Mouse (Mus musculus) liver, embryonic 14.5 days (tissue): Measurements from ENCODE around the gene Gadd45gip1. TPM values are rescaled to one million over a fixed set of nuclear protein-coding genes. Genes with fewer than 3 reads are reported as not detected.

Experiments
- ATAC-seq: fragments of 200-750 bp; cut with Nextera tagmentation; 2 replicates; pipeline ENCODE4 v1.8.0; 2017; ENCODE audit warnings: moderate number of reproducible peaks, mild to moderate bottlenecking, moderate library complexity; ENCODE audit not compliant: insufficient read depth
- DNase-seq, 3 experiments: peaks; one replicate each; pipeline ENCODE4 v3.0.0-alpha.2; 2012 to 2013; ENCODE audit warnings: low read depth in 3 of 3, low spot score in 3 of 3
- H3K27ac ChIP-seq: fragments of 300-500 bp; sonication (generic); 2 replicates; pipeline ENCODE4 v1.5.1; 2014; ENCODE audit warnings: moderate library complexity, mild to moderate bottlenecking, control low read depth, inconsistent platforms
- H3K27me3 ChIP-seq: fragments of 300-500 bp; sonication (generic); 2 replicates; pipeline ENCODE4 v1.6.1; 2014; ENCODE audit warnings: mild to moderate bottlenecking, low read length, moderate library complexity; ENCODE audit not compliant: control insufficient read depth, insufficient read depth
- H3K36me3 ChIP-seq: fragments of 300-500 bp; sonication (generic); replicated peaks from 2 replicates; pipeline ENCODE4 v1.6.1; 2014; ENCODE audit warnings: low read depth; ENCODE audit not compliant: control insufficient read depth, insufficient read depth
- H3K4me1 ChIP-seq, 2 experiments: fragments of 200-500 bp in 1 of 2; fragments of 300-500 bp in 1 of 2; sonication (generic) in 1 of 2; replicated peaks; 2 replicates each; pipeline ENCODE4 v1.6.1; 2012 to 2014; ENCODE audit warnings: antibody characterized with exemption in 1 of 2, inconsistent platforms in 1 of 2, low read length in 1 of 2; ENCODE audit not compliant: control insufficient read depth in 2 of 2, insufficient read depth in 2 of 2
- H3K4me2 ChIP-seq: fragments of 300-500 bp; sonication (generic); 2 replicates; pipeline ENCODE4 v1.6.1; 2014; ENCODE audit warnings: low read depth, mild to moderate bottlenecking, control low read depth, moderate library complexity
- H3K4me3 ChIP-seq, 2 experiments: fragments of 200-500 bp in 1 of 2; fragments of 300-500 bp in 1 of 2; sonication (generic) in 1 of 2; 2 replicates each; pipeline ENCODE4 v1.5.1; 2012 to 2014; ENCODE audit warnings: low read depth in 2 of 2, low read length in 2 of 2, mild to moderate bottlenecking in 2 of 2, control low read depth in 1 of 2, inconsistent platforms in 1 of 2, moderate library complexity in 1 of 2; ENCODE audit not compliant: insufficient read depth in 1 of 2
- H3K9ac ChIP-seq: fragments of 300-500 bp; sonication (generic); replicated peaks from 2 replicates; pipeline ENCODE4 v1.6.1; 2014; ENCODE audit warnings: mild to moderate bottlenecking, control low read depth, moderate library complexity
- H3K9me3 ChIP-seq: fragments of 300-500 bp; sonication (generic); 2 replicates; pipeline ENCODE4 v1.6.1; 2016; ENCODE audit warnings: low read length, mixed read lengths; ENCODE audit not compliant: control insufficient read depth
- CTCF ChIP-seq: IDR thresholded peaks from 2 replicates; pipeline ENCODE4 v1.5.1; 2016; ENCODE audit warnings: antibody characterized with exemption, low read depth, control low read depth
- EP300 ChIP-seq: IDR thresholded peaks from 2 replicates; pipeline ENCODE4 v1.6.1; 2016; ENCODE audit warnings: antibody characterized with exemption, low read depth
- WGBS: fragments of 180-500 bp; shearing (Covaris S2); extraction: QIAGEN DNeasy Blood & Tissue Kit; methylation state at CpG from one replicate; pipeline ENCODE4 v1.1.7; 2014; ENCODE audit not compliant: insufficient replicate concordance; 5-methylcytosine and 5-hydroxymethylcytosine counted together
- polyA plus RNA-seq, 2 experiments: library from polyadenylated mRNA; depleted of rRNA in 1 of 2; stranded (reverse) in 1 of 2; unstranded in 1 of 2; fragments of >200 nt; fragmentation: Nextera tagmentation in 1 of 2; extraction: Ambion mirVana in 1 of 2; gene quantifications; 2 replicates each; pipeline versions ENCODE4 v1.2.1 to v1.2.3; 2012 to 2014

Gene Gadd45gip1
- polyA plus RNA-seq, 2 experiments = 31.0 to 50.2 TPM

- H3K4me1 ChIP-seq = peaks cover 11 to 12% of the 10 kb centered on the region in 2 experiments
- H3K36me3 ChIP-seq = peaks cover 26% of the 10 kb centered on the region
- TF ChIP-seq CTCF (no peak), EP300 (no peak)
- WGBS = 0% methylated on average over 39 of the region's 39 CpGs
- peak within 1 kb of the TSS; percentile 82 to 85 for H3K4me3 ChIP-seq
- peak within 1 kb of the TSS; percentile 76 for H3K4me2 ChIP-seq
- no peaks in the 10 kb centered on the region for H3K9me3 ChIP-seq
- H3K27ac ChIP-seq = peak within 1 kb of the TSS; percentile 84
- peak within 1 kb of the TSS; percentile 86 for H3K9ac ChIP-seq
- ATAC-seq (peak; percentile 89), DNase-seq (peak; percentile 90 to 91 (median 91))
- no peaks in the 10 kb centered on the region for H3K27me3 ChIP-seq
Observed at GRCm38 (mm10) chr8:84856864-84857441, 25.6 kb downstream of the Gadd45gip1 start, which contains the start of gene Farsa. TSS of gene Farsa (plus strand) at chr8:84856989.

GRCm38 (mm10) chr8:84871376-84872308 lies 40.3 kb downstream of the Gadd45gip1 start, which contains the start of gene Syce2:
TSS of gene Syce2 (plus strand) at chr8:84872111.
- peak within 1 kb of the TSS; percentile 55 to 69 for H3K4me3 ChIP-seq
- TF ChIP-seq CTCF = peak; percentile 73
- no peak for TF ChIP-seq EP300
- peaks cover 17 to 25% of the 10 kb centered on the region in 2 experiments for H3K4me1 ChIP-seq
- no peaks in the 10 kb centered on the region for H3K27me3 ChIP-seq
- peak within 1 kb of the TSS; percentile 100 for H3K4me2 ChIP-seq
- WGBS = 7% methylated on average over 45 of the region's 46 CpGs
- H3K27ac ChIP-seq = peak within 1 kb of the TSS; percentile 81
- peak; percentile 67 to 68 (median 68) for DNase-seq
- peaks cover 24% of the 10 kb centered on the region for H3K36me3 ChIP-seq
- no peaks in the 10 kb centered on the region for H3K9me3 ChIP-seq
- ATAC-seq = peak; percentile 77
- peak within 1 kb of the TSS; percentile 78 for H3K9ac ChIP-seq

- Histone ChIP-seq H3K4me1 (peaks cover 19 to 25% of the 10 kb centered on the region in 2 experiments), H3K4me2 (peak overlapping the region; percentile 100), H3K9me3 (no peaks in the 10 kb centered on the region), H3K9ac (peak overlapping the region; percentile 78), H3K27me3 (no peaks in the 10 kb centered on the region), H3K4me3 (peak overlapping the region; percentile 34 to 69), H3K36me3 (peaks cover 18% of the 10 kb centered on the region), H3K27ac (peak overlapping the region; percentile 81)
- TF ChIP-seq CTCF (no peak), EP300 (no peak)
- WGBS = 3% methylated on average over 52 of the region's 54 CpGs
- ATAC-seq (peak; percentile 63), DNase-seq (no peak)
Observed at GRCm38 (mm10) chr8:84872309-84872965, 41.1 kb downstream of the Gadd45gip1 start.

GRCm38 (mm10) chr8:84873016-84873415 lies 41.7 kb downstream of the Gadd45gip1 start:
- no peaks in the 10 kb centered on the region for H3K9me3 ChIP-seq
- H3K27me3 ChIP-seq = no peaks in the 10 kb centered on the region
- ATAC-seq (no peak), DNase-seq (no peak)
- H3K9ac ChIP-seq = peak overlapping the region; percentile 78; the same call in 1 of the 2 replicates
- TF ChIP-seq CTCF (no peak), EP300 (no peak)
- peaks cover 13% of the 10 kb centered on the region for H3K36me3 ChIP-seq
- WGBS = 71% methylated on average over 4 of the region's 4 CpGs
- H3K4me1 ChIP-seq = peaks cover 22 to 25% of the 10 kb centered on the region in 2 experiments
- H3K27ac ChIP-seq = no peak overlapping the region
- H3K4me3 ChIP-seq = peak overlapping the region; percentile 34 to 69; a peak in 3 of 4 replicates
- peak overlapping the region; percentile 100 for H3K4me2 ChIP-seq
